Comparison of ENCODE assay signal across 10 mouse cellular contexts in genomic region chr8:112570541-112570940, GRCm38 (mm10). TPM values are rescaled to one million over a fixed set of nuclear protein-coding genes. Genes with fewer than 3 reads are reported as not detected.
DNase-seq lines count a peak whose midpoint lies in the region; ATAC-seq and TF ChIP-seq lines count a peak whose summit lies in the region.
"Had no signal": no experiment of that assay in that cellular context is flagged by ENCODE, and none has a peak within 500 bp of the region (broad histone marks: within the 10 kb centered on the region; RNA-seq: fewer than 3 reads in every experiment).

No protein-coding gene starts in this region.

- peaks cover 31% of the 10 kb centered on the region for H3K27me3 ChIP-seq in embryonic facial prominence, embryonic 10.5 days (replicated peaks; ENCODE audit: low read depth, poor library complexity, severe bottlenecking)
- no peaks in the 10 kb centered on the region for H3K27me3 ChIP-seq in hindbrain, postnatal 0 days (ENCODE audit: insufficient read depth, low read length)

- WGBS in embryonic facial prominence, embryonic 10.5 days, result 7% methylated on average over 6 of the region's 6 CpGs
- 9% methylated on average over 6 of the region's 6 CpGs for WGBS in hindbrain, postnatal 0 days

- no peak overlapping the region for H3K27ac ChIP-seq in embryonic facial prominence, embryonic 10.5 days (replicated peaks)
- 0 out of 2 replicates have a peak overlapping the region, but pooled peaks have one; percentile 80 for H3K27ac ChIP-seq in hindbrain, postnatal 0 days
- no peak overlapping the region for H3K27ac ChIP-seq in gastrocnemius, adult 2 months

- no peaks in the 10 kb centered on the region for H3K9me3 ChIP-seq in embryonic facial prominence, embryonic 10.5 days
- no peaks in the 10 kb centered on the region for H3K9me3 ChIP-seq in hindbrain, postnatal 0 days (ENCODE audit: low read length)

- peaks cover 13% of the 10 kb centered on the region; the same call in 1 of the 2 replicates for H3K4me1 ChIP-seq in embryonic facial prominence, embryonic 10.5 days
- no peaks in the 10 kb centered on the region for H3K4me1 ChIP-seq in hindbrain, postnatal 0 days (ENCODE audit: insufficient read depth, low read length)

- 0 out of 2 replicates have a peak, but pooled peaks have one; percentile 27 for ATAC-seq in hindbrain, postnatal 0 days

- H3K9ac ChIP-seq in hindbrain, postnatal 0 days (replicated peaks; ENCODE audit: low read length), result peak overlapping the region; percentile 48; the same call in 1 of the 2 replicates

- peak overlapping the region; percentile 60 for H3K4me2 ChIP-seq in hindbrain, postnatal 0 days (ENCODE audit: low read depth, low read length)

- peak; percentile 5; the same call in 1 of the 2 replicates for TF ChIP-seq CTCF in hindbrain, postnatal 0 days (IDR thresholded peaks at IDR 0.05; ENCODE audit: low read depth)
- TF ChIP-seq CTCF in gastrocnemius, adult 2 months (IDR thresholded peaks at IDR 0.05), result no peak

- no peaks in the 10 kb centered on the region for H3K36me3 ChIP-seq in embryonic facial prominence, embryonic 10.5 days (replicated peaks)
- no peaks in the 10 kb centered on the region for H3K36me3 ChIP-seq in hindbrain, postnatal 0 days (ENCODE audit: insufficient read depth, low read length)

- peak overlapping the region; percentile 51 for H3K4me3 ChIP-seq in embryonic facial prominence, embryonic 10.5 days
- peak overlapping the region; percentile 55 for H3K4me3 ChIP-seq in hindbrain, postnatal 0 days (ENCODE audit: low read length)
- H3K4me3 ChIP-seq in gastrocnemius, adult 2 months, result no peak overlapping the region

- peak; percentile 10 to 20 for DNase-seq in layer of hippocampus, postnatal 10 days (ENCODE audit: low spot score in 2 of 2)
- no peak for DNase-seq in layer of hippocampus, adult 8-10 months (ENCODE audit: low spot score in 2 of 2)
- no peak for DNase-seq in embryonic facial prominence, embryonic 10.5 days (ENCODE audit: low spot score)
- DNase-seq in hindbrain, postnatal 0 days (ENCODE audit: low spot score), result peak; percentile 50
- peak; percentile 13 for DNase-seq in retina, embryonic 14.5 days (ENCODE audit: low spot score)
- DNase-seq in kidney, postnatal 4 days, result no peak
- no peak for DNase-seq in urinary bladder, postnatal 14 days (ENCODE audit: low spot score)
- DNase-seq in gastrocnemius, adult 2 months, result no peak
- DNase-seq: heart, postnatal 4 days had no signal

- intact Hi-C loops in gastrocnemius, adult 2 months (cut with DNase I), result no loop called here

RNA-seq across cellular contexts. Expression of gene Cntnap4, which starts 0.7 kb away (rescaled TPM):
- total RNA-seq in layer of hippocampus, postnatal 10 days (2021), result 10 to 100 TPM; 21.4 to 21.9 TPM
- total RNA-seq in layer of hippocampus, adult 8-10 months (2022), result 10 to 100 TPM; 21.6 to 25.7 (median 23.8) TPM
- 0.30 and 0.44 TPM in 2 replicates for polyA plus RNA-seq in embryonic facial prominence, embryonic 10.5 days (2016; fragmentation: Nextera tagmentation; extraction: Ambion mirVana)
- 37.8 and 43.0 TPM in 2 replicates for total RNA-seq in hindbrain, postnatal 0 days (2014; rRNA removed)
- 15.8 and 16.6 TPM in 2 replicates for polyA plus RNA-seq in hindbrain, postnatal 0 days (2015; fragmentation: Nextera tagmentation; extraction: Ambion mirVana)
- under 1 TPM in 1 of 2 experiments, not detected in 1; 0.06 TPM for total RNA-seq in gastrocnemius, adult 2 months (2021)
- polyA plus RNA-seq: spleen, adult 2 months had no signal

Comparison
In these comparisons a context has a peak if more than half of its experiments do, and no peak if none do; other contexts are left out.
1. DNase-seq: peak in layer of hippocampus, postnatal 10 days (2 of 2), hindbrain, postnatal 0 days (single experiment) and retina, embryonic 14.5 days (single experiment); none in layer of hippocampus, adult 8-10 months (0 of 2), embryonic facial prominence, embryonic 10.5 days (single experiment), kidney, postnatal 4 days (0 of 2), urinary bladder, postnatal 14 days (single experiment) and gastrocnemius, adult 2 months (single experiment).
2. RNA of gene Cntnap4, which starts 0.7 kb away (total RNA-seq): 37.8 to 43.0 TPM in hindbrain, postnatal 0 days, 21.6 to 25.7 TPM in layer of hippocampus, adult 8-10 months and 21.4 to 21.9 TPM in layer of hippocampus, postnatal 10 days; 0.06 TPM in gastrocnemius, adult 2 months; every median in the first group is over 10 times any median in the second.